Mouse (Mus musculus) lung, postnatal 0 days (tissue): ENCODE measurements around the gene Castor2.

Experiments
- CTCF ChIP-seq: IDR thresholded peaks from 2 replicates; pipeline ENCODE4 v1.5.1; 2016; ENCODE audit warnings: antibody characterized with exemption, mild to moderate bottlenecking
- EP300 ChIP-seq: IDR thresholded peaks from 2 replicates; pipeline ENCODE4 v1.6.1; 2016; ENCODE audit warnings: antibody characterized with exemption, mild to moderate bottlenecking, control low read depth

DNA sequence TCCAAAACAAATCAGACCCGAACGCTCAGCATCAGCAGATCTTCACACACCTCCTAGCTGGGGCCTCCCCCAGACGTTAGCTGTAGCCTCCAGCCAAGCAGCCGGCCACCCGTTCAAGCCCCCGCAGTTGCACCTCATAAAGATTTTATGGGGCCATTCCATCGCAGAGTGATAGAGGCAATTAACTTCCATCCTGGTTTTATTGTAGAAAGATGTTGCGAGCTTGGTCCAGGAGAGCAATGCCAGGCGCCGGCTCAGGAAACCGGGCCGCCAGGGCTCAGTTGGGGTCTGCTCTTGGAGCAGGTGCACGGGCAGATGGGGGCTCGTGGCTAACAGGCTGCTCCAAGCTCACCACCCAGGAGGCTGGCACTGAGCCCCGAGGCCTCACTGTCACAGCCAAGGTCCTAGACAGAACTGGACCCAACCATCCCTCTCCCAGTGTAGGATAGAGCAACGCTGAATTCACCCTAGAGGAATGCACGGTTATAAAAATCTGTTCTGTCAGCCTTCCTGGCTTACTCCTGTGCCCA lies 25.9 kb upstream of the Castor2 start:
- no peak for TF ChIP-seq EP300
- TF ChIP-seq CTCF: no peak
